Mouse (Mus musculus) midbrain, embryonic 16.5 days (tissue): ENCODE results near the gene Snrnp48. TPM values are rescaled to one million over a fixed set of nuclear protein-coding genes. Genes with fewer than 3 reads are reported as not detected.
A peak's percentile ranks its signal among the peaks of the same experiment; 100 is the strongest.

ENCODE experiments used
- ATAC-seq: fragments of 200-750 bp; cut with Nextera tagmentation; 2 replicates; pipeline ENCODE4 v1.8.0; 2017; ENCODE audit warnings: moderate TSS enrichment
- H3K27ac ChIP-seq: fragments of 300-500 bp; sonication (generic); 2 replicates; pipeline ENCODE4 v1.5.1; 2014; ENCODE audit warnings: mild to moderate bottlenecking, low read length, mixed read lengths
- H3K27me3 ChIP-seq: fragments of 300-500 bp; sonication (generic); 2 replicates; pipeline ENCODE4 v1.6.1; 2014; ENCODE audit warnings: low read depth, low read length, mixed read lengths; ENCODE audit not compliant: control insufficient read depth, insufficient read depth
- H3K36me3 ChIP-seq: fragments of 300-500 bp; sonication (generic); 2 replicates; pipeline ENCODE4 v1.6.1; 2014; ENCODE audit warnings: mild to moderate bottlenecking, low read length, moderate library complexity, mixed read lengths; ENCODE audit not compliant: control insufficient read depth, insufficient read depth
- H3K4me1 ChIP-seq: fragments of 300-500 bp; sonication (generic); 2 replicates; pipeline ENCODE4 v1.6.1; 2014; ENCODE audit warnings: mild to moderate bottlenecking, low read length, mixed read lengths; ENCODE audit not compliant: control insufficient read depth, insufficient read depth
- H3K4me2 ChIP-seq: fragments of 300-500 bp; sonication (generic); 2 replicates; pipeline ENCODE4 v1.6.1; 2014; ENCODE audit warnings: mild to moderate bottlenecking, low read length, mixed read lengths
- H3K4me3 ChIP-seq: fragments of 300-500 bp; sonication (generic); 2 replicates; pipeline ENCODE4 v1.5.1; 2014; ENCODE audit warnings: low read depth, mild to moderate bottlenecking, low read length, moderate library complexity, mixed read lengths
- H3K9ac ChIP-seq: fragments of 300-500 bp; sonication (generic); 2 replicates; pipeline ENCODE4 v1.6.1; 2014; ENCODE audit warnings: low read depth, low read length, mixed read lengths
- H3K9me3 ChIP-seq: fragments of 300-500 bp; sonication (generic); replicated peaks from 2 replicates; pipeline ENCODE4 v1.6.1; 2014; ENCODE audit warnings: mild to moderate bottlenecking, low read length, mixed read lengths; ENCODE audit not compliant: control insufficient read depth, poor library complexity, severe bottlenecking
- WGBS: fragments of 180-500 bp; shearing (Covaris S2); extraction: QIAGEN DNeasy Blood & Tissue Kit; methylation state at CpG from one replicate; pipeline ENCODE4 v1.1.7; 2014; 5-methylcytosine and 5-hydroxymethylcytosine counted together
- polyA plus RNA-seq: library from polyadenylated mRNA; unstranded; fragments of >200 nt; fragmentation: Nextera tagmentation; extraction: Ambion mirVana; gene quantifications from 2 replicates; pipeline ENCODE4 v1.2.1, GENCODE M21; 2015

Gene Snrnp48
- 25.7 and 28.2 TPM in 2 replicates for polyA plus RNA-seq

- peak within 1 kb of the TSS; percentile 90 for H3K4me3 ChIP-seq
- H3K9me3 ChIP-seq: no peaks in the 10 kb centered on the region
- under 1% methylated on average over 59 of the region's 59 CpGs for WGBS
- peak within 1 kb of the TSS; percentile 67 for H3K4me2 ChIP-seq
- peak within 1 kb of the TSS; percentile 93 for H3K27ac ChIP-seq
- peak; percentile 100 for ATAC-seq
- 0 out of 2 replicates have a peak, but pooled peaks cover 2% of the 10 kb centered on the region for H3K27me3 ChIP-seq
- peak within 1 kb of the TSS; percentile 94 for H3K9ac ChIP-seq
- H3K36me3 ChIP-seq: no peaks in the 10 kb centered on the region
- peaks cover 19% of the 10 kb centered on the region for H3K4me1 ChIP-seq
Observed at GRCm38 (mm10) chr13:38204702-38205482, at the start of gene Snrnp48. TSS of gene Snrnp48 (plus strand) at chr13:38204938.

GRCm38 (mm10) chr13:38155523-38155922, 49.2 kb upstream of the Snrnp48 start:
- 10% methylated on average over 2 of the region's 2 CpGs for WGBS
- H3K4me3 ChIP-seq: no peak overlapping the region

GRCm38 (mm10) chr13:38157635-38158034, 47.1 kb upstream of the Snrnp48 start:
- WGBS: 24% methylated on average over 6 of the region's 6 CpGs
- peaks cover 32% of the 10 kb centered on the region for H3K27me3 ChIP-seq
- H3K9me3 ChIP-seq: no peaks in the 10 kb centered on the region
- no peak overlapping the region for H3K4me3 ChIP-seq
- H3K4me1 ChIP-seq: peaks cover 2% of the 10 kb centered on the region; the same call in 1 of the 2 replicates
- ATAC-seq: no peak
- H3K9ac ChIP-seq: no peak overlapping the region
- no peak overlapping the region for H3K27ac ChIP-seq
- H3K36me3 ChIP-seq: no peaks in the 10 kb centered on the region
- H3K4me2 ChIP-seq: no peak overlapping the region

More at GRCm38 (mm10) chr13:38155523-38155922, 49.2 kb upstream of the Snrnp48 start:
- H3K36me3 ChIP-seq: no peaks in the 10 kb centered on the region
- no peaks in the 10 kb centered on the region for H3K9me3 ChIP-seq
- H3K27ac ChIP-seq: no peak overlapping the region
- no peak overlapping the region for H3K4me2 ChIP-seq
- no peak for ATAC-seq
- H3K9ac ChIP-seq: no peak overlapping the region
- peaks cover 13% of the 10 kb centered on the region for H3K4me1 ChIP-seq
- H3K27me3 ChIP-seq: peaks cover 37% of the 10 kb centered on the region

GRCm38 (mm10) chr13:38162002-38162401, 42.7 kb upstream of the Snrnp48 start:
- no peaks in the 10 kb centered on the region for H3K4me1 ChIP-seq
- H3K27me3 ChIP-seq: peaks cover 6% of the 10 kb centered on the region
- H3K4me3 ChIP-seq: no peak overlapping the region
- H3K27ac ChIP-seq: no peak overlapping the region
- no peaks in the 10 kb centered on the region for H3K9me3 ChIP-seq
- no peak overlapping the region for H3K4me2 ChIP-seq
- WGBS: 77% methylated on average over 2 of the region's 2 CpGs
- no peak overlapping the region for H3K9ac ChIP-seq
- no peak for ATAC-seq
- no peaks in the 10 kb centered on the region for H3K36me3 ChIP-seq

GRCm38 (mm10) chr13:38162668-38163067, 42.1 kb upstream of the Snrnp48 start:
- Histone ChIP-seq H3K4me2 (no peak overlapping the region), H3K4me1 (no peaks in the 10 kb centered on the region), H3K9me3 (no peaks in the 10 kb centered on the region), H3K4me3 (no peak overlapping the region), H3K36me3 (no peaks in the 10 kb centered on the region), H3K27ac (no peak overlapping the region), H3K27me3 (peaks cover 3% of the 10 kb centered on the region), H3K9ac (no peak overlapping the region)
- no peak for ATAC-seq
- WGBS: 48% methylated on average over 11 of the region's 11 CpGs

GRCm38 (mm10) chr13:38164932-38165331, 39.8 kb upstream of the Snrnp48 start:
- H3K4me3 ChIP-seq: no peak overlapping the region
- no peaks in the 10 kb centered on the region for H3K4me1 ChIP-seq
- H3K9ac ChIP-seq: no peak overlapping the region
- no peak overlapping the region for H3K27ac ChIP-seq
- H3K4me2 ChIP-seq: no peak overlapping the region
- H3K9me3 ChIP-seq: no peaks in the 10 kb centered on the region
- no peaks in the 10 kb centered on the region for H3K27me3 ChIP-seq
- H3K36me3 ChIP-seq: no peaks in the 10 kb centered on the region
- no peak for ATAC-seq
- WGBS: 86% methylated on average over 11 of the region's 11 CpGs

GRCm38 (mm10) chr13:38167056-38167455, 37.7 kb upstream of the Snrnp48 start:
- WGBS: 88% methylated on average over 3 of the region's 3 CpGs
- H3K4me1 ChIP-seq: no peaks in the 10 kb centered on the region
- H3K4me3 ChIP-seq: no peak overlapping the region
- H3K27me3 ChIP-seq: no peaks in the 10 kb centered on the region
- H3K9ac ChIP-seq: no peak overlapping the region
- H3K27ac ChIP-seq: no peak overlapping the region
- H3K4me2 ChIP-seq: no peak overlapping the region
- no peak for ATAC-seq
- H3K9me3 ChIP-seq: no peaks in the 10 kb centered on the region
- H3K36me3 ChIP-seq: no peaks in the 10 kb centered on the region

GRCm38 (mm10) chr13:38170707-38171144, 34.0 kb upstream of the Snrnp48 start:
- Histone ChIP-seq H3K27ac (no peak overlapping the region), H3K9me3 (no peaks in the 10 kb centered on the region), H3K27me3 (no peaks in the 10 kb centered on the region), H3K9ac (no peak overlapping the region), H3K4me1 (no peaks in the 10 kb centered on the region), H3K4me3 (no peak overlapping the region), H3K36me3 (no peaks in the 10 kb centered on the region), H3K4me2 (no peak overlapping the region)
- ATAC-seq: no peak
- 69% methylated on average over 4 of the region's 4 CpGs for WGBS

GRCm38 (mm10) chr13:38193406-38193805, 11.3 kb upstream of the Snrnp48 start:
- no peaks in the 10 kb centered on the region for H3K4me1 ChIP-seq
- no peak overlapping the region for H3K9ac ChIP-seq
- ATAC-seq: no peak
- H3K9me3 ChIP-seq: peaks cover 10% of the 10 kb centered on the region; the same call in 1 of the 2 replicates
- no peak overlapping the region for H3K4me3 ChIP-seq
- 90% methylated on average over 10 of the region's 10 CpGs for WGBS
- H3K4me2 ChIP-seq: no peak overlapping the region
- no peaks in the 10 kb centered on the region for H3K27me3 ChIP-seq
- no peaks in the 10 kb centered on the region for H3K36me3 ChIP-seq
- H3K27ac ChIP-seq: no peak overlapping the region
